Mouse (Mus musculus) megakaryocyte, embryonic 14.5 days (primary cell): Measurements from ENCODE around the gene Psph. TPM values are rescaled to one million over a fixed set of nuclear protein-coding genes. Genes with fewer than 3 reads are reported as not detected.

Experiments used
- H3K27me3 ChIP-seq: replicated peaks from 2 replicates; pipeline ENCODE3; 2012; ENCODE audit warnings: inconsistent platforms
- H3K36me3 ChIP-seq: replicated peaks from 2 replicates; pipeline ENCODE3; 2012; ENCODE audit warnings: low read length, inconsistent platforms, mixed read lengths
- H3K4me1 ChIP-seq: 2 replicates; pipeline ENCODE4 v1.6.1; 2012; ENCODE audit warnings: inconsistent platforms
- H3K4me3 ChIP-seq: replicated peaks from 2 replicates; pipeline ENCODE3; 2012; ENCODE audit warnings: moderate library complexity, mild to moderate bottlenecking, inconsistent platforms
- H3K9me3 ChIP-seq: 2 replicates; pipeline ENCODE4 v1.6.1; 2012; ENCODE audit warnings: inconsistent platforms
- FLI1 ChIP-seq: IDR thresholded peaks from 2 replicates; pipeline ENCODE4 v1.6.1; 2012; ENCODE audit warnings: low read length, inconsistent platforms, mixed read lengths
- GATA1 ChIP-seq: IDR thresholded peaks from 3 replicates; pipeline ENCODE4 v1.6.1; 2012; ENCODE audit warnings: mixed read lengths, low read length, inconsistent platforms, borderline replicate concordance
- polyA plus RNA-seq: library from polyadenylated mRNA; stranded (reverse); fragments of >175 nt; gene quantifications from 2 replicates; pipeline ENCODE4 v1.2.3, GENCODE M21; 2012; ENCODE audit warnings: low replicate concordance; ENCODE audit not compliant: insufficient read depth

The Psph gene
- polyA plus RNA-seq, 1 experiment: 22.7 TPM

DNA sequence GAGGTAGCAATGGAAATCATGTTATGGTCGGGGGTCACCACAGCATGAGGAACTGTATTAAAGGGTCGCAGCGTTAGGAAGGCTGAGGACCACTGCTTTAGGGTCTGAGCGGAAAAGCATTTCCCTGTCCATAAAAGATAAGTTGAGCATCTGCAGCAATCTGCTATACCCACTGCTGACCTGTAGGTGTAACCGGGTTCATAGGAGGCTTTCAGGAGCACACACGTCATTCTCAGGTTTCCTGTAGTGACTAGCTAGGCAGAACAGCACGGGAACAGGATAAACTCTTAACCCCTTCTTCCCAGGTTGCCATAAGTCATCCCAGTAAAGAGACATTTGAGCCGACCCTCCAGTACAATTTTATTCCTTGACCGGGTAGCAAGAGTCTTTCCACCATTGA is 70.2 kb downstream of the Psph start:
- Histone ChIP-seq H3K4me3 (no peak overlapping the region), H3K36me3 (peaks cover 48% of the 10 kb centered on the region), H3K27me3 (peaks cover 5% of the 10 kb centered on the region), H3K9me3 (no peaks in the 10 kb centered on the region), H3K4me1 (peaks cover 17% of the 10 kb centered on the region)
- TF ChIP-seq FLI1: no peak
- no peak for TF ChIP-seq GATA1

Other genes starting within 250 kb of the Psph start
- 0.76 TPM in 1 of 2 replicates, not detected in the other for gene Mmp17, start 203.3 kb downstream of the Psph start, polyA plus RNA-seq
- not detected in 2 replicates for gene Zfp11, start 117.3 kb downstream of the Psph start, polyA plus RNA-seq
- not detected in 2 replicates for gene Sept14, start 78.9 kb downstream of the Psph start, polyA plus RNA-seq
- gene Mrps17, start 72.0 kb downstream of the Psph start, polyA plus RNA-seq: 21.1 TPM in 1 of 2 replicates, not detected in the other
- 4.0 and 15.2 TPM in 2 replicates for gene Nipsnap2, start 62.4 kb downstream of the Psph start, polyA plus RNA-seq
- 17.8 and 32.9 TPM in 2 replicates for gene Sumf2, start 59.5 kb upstream of the Psph start, polyA plus RNA-seq
- gene Chchd2, start 100.0 kb upstream of the Psph start, polyA plus RNA-seq: 915 and 1,909 TPM in 2 replicates
- gene Zbed5, start 108.3 kb upstream of the Psph start, polyA plus RNA-seq: 2.8 TPM in 1 of 2 replicates, not detected in the other
- 0.19 TPM in 1 of 2 replicates, not detected in the other for gene Phkg1, start 111.1 kb upstream of the Psph start, polyA plus RNA-seq
- gene Nupr1l, start 121.1 kb upstream of the Psph start, polyA plus RNA-seq: 2.4 TPM in 1 of 2 replicates, not detected in the other
- 3.5 and 13.7 TPM in 2 replicates for gene Vkorc1l1, start 154.5 kb upstream of the Psph start, polyA plus RNA-seq
- gene Gusb, start 215.6 kb upstream of the Psph start, polyA plus RNA-seq: 8.4 and 20.3 TPM in 2 replicates
- gene Asl, start 241.8 kb upstream of the Psph start, polyA plus RNA-seq: 16.1 and 48.0 TPM in 2 replicates
- 11.4 TPM in 1 of 2 replicates, not detected in the other for gene Crcp, start 241.8 kb upstream of the Psph start, polyA plus RNA-seq